Mouse (Mus musculus) regulatory T cell (primary cell): ENCODE measurements at regions not wholly inside any gene's neighbourhood (a gene's known extent, or its start where the extent isn't known, plus 50 kb on each side); places are given as distances from the start of the nearest gene placed in this dataset.

ENCODE experiments used
- in situ Hi-C: fragments of 300-600 bp; cut with MboI, MseI; formaldehyde crosslinking; loops from one replicate; pipeline ENCODE4 v1.15.1; 2025; ENCODE audit warnings: high pct_unique_total_duplicates

GRCm38 (mm10) chr10:111782195-111782810 is 190.2 kb upstream of the Krr1 start:
- in situ Hi-C loops = loop anchor here (5.0 kb wide), 1 partner anchor 275 kb away; the partner anchor contains the start of gene Phlda1

GRCm38 (mm10) chr10:111783496-111783895 is 189.0 kb upstream of the Krr1 start:
- in situ Hi-C loops = loop anchor here (5.0 kb wide), 1 partner anchor 276 kb away; the partner anchor contains the start of gene Phlda1

GRCm38 (mm10) chr10:111784065-111784853 is 188.2 kb upstream of the Krr1 start:
- in situ Hi-C loops = loop anchor here (5.0 kb wide), 1 partner anchor 277 kb away; the partner anchor contains the start of gene Phlda1

- in situ Hi-C loops = no loop called here
These were observed 185.3 kb upstream of the Krr1 start for GRCm38 (mm10) chr10:111787175-111787574.

GRCm38 (mm10) chr10:111789264-111789663 is 183.2 kb upstream of the Krr1 start:
- in situ Hi-C loops = no loop called here

DNA sequence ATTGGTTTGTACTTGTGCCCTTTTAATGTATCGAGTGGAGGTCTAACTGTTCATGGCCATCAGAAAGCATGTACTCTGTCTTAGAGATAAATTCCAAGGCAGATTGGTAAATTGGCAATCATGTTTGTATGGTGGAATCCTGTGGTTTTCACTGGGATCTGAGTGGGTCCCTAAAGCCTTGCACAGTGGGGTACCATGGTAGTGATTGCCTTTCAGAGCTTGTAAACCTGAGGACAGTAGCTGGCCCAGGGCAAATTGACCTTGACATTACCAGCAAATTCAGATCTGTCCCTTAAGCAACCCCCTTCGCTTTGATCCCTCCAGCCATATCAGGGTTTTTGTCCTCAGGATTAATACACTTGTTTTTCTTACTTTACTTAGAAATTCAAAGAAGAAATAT is 181.6 kb upstream of the Krr1 start:
- in situ Hi-C loops = no loop called here

DNA sequence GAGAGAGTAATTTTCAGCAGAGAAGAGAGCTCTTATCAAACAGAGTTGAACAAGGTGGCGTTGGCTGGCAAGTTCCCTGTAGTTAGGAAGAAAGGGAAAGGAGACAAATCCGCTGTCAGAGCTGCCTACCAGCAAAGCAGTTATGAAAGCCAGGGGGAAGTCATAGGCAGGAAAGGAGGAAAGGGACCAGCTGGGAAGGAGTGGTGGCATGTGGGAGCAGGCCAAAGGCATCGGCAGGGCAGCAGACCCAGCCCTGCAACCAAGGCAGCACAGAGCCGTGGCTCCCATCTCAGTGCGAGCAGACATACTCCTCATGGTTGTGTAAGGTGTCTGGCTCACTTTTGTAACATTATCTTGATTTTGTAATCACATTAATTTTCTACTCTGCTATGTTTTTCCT is 177.4 kb upstream of the Krr1 start:
- in situ Hi-C loops = no loop called here

GRCm38 (mm10) chr10:111795756-111796155 is 176.7 kb upstream of the Krr1 start:
- in situ Hi-C loops = no loop called here

DNA sequence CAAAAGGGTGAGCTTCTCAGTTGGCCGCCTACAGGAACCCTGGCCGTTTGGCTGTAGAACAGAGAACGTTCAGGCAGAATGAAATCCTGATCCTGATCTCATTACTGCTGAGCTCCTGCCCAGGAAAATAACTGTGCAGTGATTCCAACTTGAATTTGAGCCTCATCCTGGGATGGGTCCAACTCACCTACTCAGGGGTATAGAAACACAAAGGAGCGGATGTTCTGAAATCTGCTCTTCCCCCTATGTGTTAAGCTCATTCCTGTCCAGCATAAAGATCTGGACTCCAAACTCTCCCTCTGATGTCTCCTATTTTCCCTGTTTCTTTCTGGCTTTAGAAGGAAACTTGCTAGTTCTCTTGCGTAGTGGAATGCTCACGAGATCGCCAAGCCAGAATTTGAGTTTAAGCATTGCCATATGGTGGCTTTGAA is 173.6 kb upstream of the Krr1 start:
- in situ Hi-C loops = no loop called here

DNA sequence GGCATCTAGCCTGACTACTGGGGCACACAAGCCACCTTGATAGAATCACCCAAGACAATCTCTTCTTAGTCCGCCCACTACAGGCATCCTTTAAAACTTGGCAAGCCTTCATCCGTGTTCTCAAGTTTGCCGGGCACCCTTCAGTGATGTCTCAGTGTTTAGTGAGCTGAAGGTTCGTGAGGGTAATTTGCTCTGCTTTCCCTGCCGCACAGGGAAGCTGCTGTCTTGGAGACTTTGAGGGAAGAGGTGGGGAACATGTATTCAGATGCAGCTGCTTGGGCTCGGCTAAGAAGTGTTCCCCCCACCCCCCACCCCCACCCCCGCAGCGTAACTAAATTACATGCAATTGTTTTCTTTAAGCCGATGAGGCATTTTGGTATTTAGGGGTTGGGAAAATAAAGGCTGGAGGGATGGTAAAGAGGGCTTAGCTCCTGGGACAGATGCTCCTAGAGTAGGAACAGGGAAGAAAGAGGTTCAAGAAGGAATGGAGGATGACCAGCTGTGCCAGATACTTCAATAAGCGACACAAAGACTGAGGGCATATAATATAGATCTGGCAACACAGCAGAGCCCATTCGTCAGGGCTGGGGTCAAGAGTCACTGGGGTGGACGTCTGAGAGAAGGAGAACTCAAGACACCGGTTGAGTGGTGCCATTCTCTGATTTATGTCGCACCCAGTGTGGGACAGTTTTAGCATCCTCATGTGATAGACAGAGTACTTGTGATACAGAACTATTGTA is 172.4 kb upstream of the Krr1 start:
- in situ Hi-C loops = no loop called here

- in situ Hi-C loops = no loop called here
These were observed 171.9 kb upstream of the Krr1 start for GRCm38 (mm10) chr10:111800590-111800935.

DNA sequence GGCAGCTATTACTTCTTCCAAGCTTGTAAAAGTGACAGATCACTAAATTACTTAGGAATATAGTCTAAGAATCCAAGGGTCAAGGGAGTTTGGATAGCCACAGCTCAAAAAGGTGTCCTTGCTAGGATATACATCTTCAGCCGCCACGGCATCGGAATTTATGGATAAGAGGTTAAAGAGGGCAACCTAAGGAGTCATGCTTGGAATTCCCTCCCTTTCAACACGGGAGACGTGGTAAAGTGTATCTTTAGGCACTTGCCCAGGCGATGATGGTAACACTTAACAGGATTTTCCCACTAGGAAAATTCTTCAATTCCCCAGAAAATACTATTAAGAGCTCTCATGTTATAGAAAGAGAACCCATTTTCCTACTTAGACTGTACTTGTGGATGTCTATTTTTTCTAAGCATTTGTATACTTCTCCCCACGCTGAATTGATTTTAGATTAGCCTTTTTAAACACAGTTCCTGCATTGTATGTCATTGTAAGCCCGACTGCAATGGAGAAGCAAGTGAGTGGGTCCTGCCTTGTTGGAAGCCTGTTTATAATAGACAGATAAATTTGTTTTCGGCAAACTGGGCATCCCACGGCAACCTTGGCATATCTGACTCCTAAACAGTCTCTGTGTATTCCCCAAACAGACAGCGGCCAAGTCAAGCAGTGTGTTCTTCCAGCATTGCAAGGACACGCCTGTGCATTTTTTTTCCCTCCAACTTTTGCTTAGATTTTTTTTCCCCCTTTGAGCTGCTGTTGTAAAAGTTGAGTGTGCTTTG is 171.3 kb upstream of the Krr1 start:
- in situ Hi-C loops = no loop called here

GRCm38 (mm10) chr10:111801794-111802359 is 170.6 kb upstream of the Krr1 start:
- in situ Hi-C loops = no loop called here

DNA sequence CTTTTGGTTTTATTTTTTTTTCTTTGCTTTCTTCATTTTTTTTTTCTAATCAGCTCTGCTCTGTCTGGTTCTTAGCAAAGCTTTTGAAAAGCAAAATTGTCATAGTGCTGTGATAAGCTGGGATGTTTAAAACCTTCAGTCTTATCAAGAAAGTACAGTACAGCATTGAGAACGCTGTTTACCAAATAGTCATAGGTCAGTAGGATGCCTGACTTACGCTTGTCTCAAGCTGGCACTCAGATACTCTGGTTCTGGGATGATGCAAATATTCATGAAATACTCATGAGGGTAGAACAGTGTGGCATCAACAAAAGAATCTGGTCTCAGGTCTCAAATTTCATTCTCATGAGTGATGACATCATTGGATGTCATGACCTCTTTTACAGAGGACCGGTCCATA is 166.1 kb upstream of the Krr1 start:
- in situ Hi-C loops = no loop called here

- in situ Hi-C loops = no loop called here
These were observed 165.5 kb upstream of the Krr1 start for GRCm38 (mm10) chr10:111806916-111807315.

DNA sequence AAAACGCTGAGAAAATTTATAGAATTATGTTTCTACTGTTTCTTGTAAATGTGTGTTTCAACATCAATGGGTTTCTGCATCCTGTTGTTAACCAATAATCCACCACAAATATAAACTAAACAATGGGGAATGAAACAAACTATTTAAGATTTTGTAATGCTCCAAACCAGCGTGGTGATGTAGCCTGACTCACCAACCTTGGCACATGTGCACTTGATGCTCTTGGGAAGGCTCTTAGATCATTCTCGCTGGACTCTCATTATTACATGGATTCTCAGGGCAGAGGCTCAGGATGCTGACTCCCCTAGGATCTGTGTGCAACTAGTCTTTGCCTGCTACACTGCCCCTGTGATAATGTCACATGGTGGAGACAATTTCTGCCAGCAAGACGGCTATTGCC is 158.7 kb upstream of the Krr1 start:
- in situ Hi-C loops = no loop called here

GRCm38 (mm10) chr10:111814648-111815047 is 157.8 kb upstream of the Krr1 start:
- in situ Hi-C loops = no loop called here

DNA sequence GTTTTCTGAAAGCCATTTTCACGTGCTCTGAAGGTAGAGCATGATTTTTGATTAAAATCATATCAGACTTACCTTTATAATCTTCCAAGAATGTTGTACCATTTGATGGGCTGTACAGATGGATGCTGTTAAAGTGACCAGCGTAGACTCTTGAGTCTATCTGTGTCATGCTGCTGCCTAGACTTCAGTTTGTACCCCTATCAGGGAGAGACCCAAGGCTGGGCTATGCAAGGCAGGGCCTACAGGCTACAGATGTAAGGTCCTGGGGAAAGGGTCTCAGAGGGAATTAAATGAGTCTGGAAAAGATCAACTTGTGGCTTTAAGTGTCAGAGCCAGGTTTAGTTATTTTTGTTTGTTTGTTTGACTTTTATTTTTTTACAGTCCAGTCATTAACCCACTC is 157.3 kb upstream of the Krr1 start:
- in situ Hi-C loops = no loop called here

GRCm38 (mm10) chr10:111815821-111816599 is 156.5 kb upstream of the Krr1 start:
- in situ Hi-C loops = no loop called here

DNA sequence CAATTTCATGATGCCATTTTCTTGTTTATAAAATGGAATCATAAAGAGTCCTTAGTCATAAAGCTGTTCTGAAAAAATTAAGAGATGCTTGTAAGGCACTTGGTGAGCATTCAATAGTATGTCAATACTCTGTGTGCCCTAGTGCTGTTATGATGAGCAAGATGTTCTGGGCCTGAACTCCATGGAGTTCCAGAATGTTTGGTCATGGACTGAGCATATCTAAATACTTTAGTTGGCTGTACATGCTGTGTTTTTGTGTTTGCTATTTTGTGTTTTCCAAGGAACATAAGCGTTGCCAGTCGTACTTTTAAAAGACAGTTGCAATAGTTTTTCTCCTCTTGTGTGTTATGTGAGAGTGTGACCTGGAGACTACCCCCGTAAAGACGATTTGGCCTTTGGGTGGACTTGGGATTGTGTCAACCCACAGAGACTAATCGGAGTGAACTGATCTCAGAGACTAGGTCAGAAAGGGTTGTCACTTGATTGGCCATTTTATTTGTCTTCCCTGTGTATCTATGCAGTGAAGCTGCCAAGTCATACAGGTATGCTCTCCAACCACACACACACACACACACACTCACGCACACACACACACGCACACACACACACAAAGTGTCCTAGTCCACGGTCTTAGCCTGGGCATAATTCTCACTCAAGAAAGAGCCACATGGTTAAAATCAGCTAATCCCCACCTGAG is 152.6 kb upstream of the Krr1 start:
- in situ Hi-C loops = no loop called here
